Mouse (Mus musculus) kidney, postnatal 10 days (tissue): ENCODE results near the gene Fam69a.
A peak's percentile ranks its signal among the peaks of the same experiment; 100 is the strongest.
"Not testable (repeated sequence)": the region's sequence is repeated elsewhere in the genome, so short reads cannot be mapped to it uniquely, and the experiment has no call there.

Experiments used
- DNase-seq: peaks from one replicate; pipeline ENCODE4 v3.0.0; 2021; ENCODE audit warnings: mixed read lengths

Fam69a gene

DNA sequence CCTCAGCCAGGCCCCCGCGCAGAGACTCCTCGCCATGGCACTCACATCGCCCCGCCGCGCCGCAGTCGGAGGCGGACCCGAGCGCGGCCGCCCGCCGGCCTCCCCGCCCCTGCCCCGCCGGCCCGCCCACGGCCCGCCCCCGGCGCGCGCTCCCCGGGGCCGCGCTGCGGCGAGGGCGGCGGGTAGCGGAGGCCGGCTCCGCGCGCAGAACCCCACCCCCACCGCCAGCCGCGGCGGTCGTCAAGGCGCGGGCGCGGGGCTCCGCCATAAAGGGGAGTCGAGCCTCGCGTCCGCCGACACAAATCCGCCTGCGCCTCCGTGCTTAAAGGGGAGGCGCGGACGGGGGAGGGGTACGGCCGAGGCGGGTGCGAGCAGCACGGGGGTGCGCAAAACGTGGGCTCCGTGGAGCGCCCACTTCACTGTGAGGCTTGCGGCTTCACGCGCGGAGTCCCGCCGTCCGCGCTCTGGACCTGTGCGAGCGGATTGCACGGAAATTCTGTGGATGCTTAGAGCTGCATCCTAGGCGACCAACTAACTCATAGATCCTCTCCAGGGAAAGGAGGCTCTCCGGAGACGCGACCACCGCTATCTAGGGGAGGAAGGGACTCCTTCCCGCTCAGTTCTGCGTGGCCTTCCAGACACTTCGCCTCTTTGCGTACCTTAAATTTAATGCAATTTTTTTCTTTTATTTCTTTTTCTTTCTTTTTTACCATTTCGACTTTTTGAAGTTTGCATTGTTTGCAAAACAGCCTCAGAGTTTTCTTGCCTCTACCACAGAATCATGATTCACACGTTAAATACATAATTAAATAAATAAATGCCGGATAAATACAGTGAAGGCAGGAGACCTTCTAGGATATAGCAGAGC, at the start of gene Fam69a:
Fam69a (minus strand) TSS at position 119 of the 868 bp plus-strand sequence.
- DNase-seq, result peak; percentile 92

DNA sequence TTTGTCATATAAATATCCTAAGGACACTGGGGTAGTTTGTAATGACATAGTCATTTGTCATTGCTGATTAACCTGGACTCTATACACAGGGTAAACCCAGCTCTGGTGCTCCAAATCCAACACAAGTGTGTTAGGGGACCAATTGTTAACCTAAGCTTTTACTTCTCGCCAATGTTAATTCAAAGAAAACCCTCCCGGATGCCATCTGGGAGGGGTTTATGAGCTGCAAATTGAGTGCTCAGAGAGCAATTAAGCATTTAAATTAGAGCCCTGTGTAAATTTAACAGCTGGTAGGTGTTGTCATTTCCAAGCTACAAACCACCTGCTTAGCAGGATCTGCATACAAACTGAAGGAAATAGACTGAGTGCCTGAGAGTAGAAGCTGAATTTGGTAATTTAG, 48.6 kb upstream of the Fam69a start:
- no peak for DNase-seq

DNA sequence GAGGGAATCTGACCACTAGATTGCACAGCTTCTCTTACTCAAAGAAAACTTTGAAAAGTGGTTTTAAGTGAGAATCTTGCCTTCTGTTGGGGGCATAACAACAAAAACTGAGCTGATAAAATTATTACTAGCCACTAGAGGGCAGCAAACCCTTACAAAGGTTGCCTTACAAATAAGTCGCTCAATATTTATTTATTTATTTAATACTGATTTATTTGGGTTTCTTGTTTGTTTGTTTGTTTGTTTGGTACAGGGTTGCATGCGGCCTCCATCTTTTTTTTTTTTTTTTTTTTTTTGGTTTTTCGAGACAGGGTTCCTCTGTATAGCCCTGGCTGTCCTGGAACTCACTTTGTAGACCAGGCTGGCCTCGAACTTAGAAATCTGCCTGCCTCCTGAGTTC, 47.3 kb upstream of the Fam69a start:
- DNase-seq, result no peak

DNA sequence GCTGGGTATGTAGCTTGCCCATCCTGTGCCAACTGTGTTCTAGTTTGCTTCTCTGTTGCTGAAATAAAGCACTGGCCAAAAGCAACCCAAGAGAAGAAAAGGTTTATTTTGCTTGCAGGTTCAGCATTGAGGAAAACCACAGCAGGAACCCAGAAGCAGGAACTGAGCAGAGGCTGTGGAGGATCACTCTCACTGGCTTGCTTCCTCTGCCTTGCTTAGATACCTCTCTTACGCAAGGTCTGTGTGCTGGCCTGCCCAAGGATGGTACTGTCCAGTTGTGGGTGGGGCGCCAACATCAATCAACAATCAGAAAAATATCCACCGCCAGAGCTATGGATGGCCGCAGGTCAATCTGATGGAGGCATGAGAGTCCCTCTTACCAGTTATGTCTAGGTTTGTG, 44.4 kb upstream of the Fam69a start:
- no peak for DNase-seq

DNA sequence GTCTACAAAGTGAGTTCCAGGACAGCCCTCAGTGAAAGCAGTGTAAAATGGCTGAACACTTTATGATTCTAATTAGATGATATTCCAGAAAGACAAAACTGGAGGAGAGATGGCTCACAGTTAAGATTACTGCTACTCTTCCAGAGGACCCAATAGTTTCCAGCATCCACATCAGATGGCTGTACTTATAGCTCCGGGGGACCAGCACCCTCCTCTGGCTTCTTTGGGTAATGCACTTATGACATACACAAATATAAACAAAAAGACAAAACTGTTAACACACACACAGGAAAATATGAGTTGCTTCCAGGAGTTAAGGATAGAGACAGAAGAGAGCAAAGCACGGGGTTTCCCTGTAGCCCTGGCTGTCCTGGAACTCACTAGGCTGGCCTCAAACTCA, 43.1 kb upstream of the Fam69a start:
- peak; percentile 32 for DNase-seq

DNA sequence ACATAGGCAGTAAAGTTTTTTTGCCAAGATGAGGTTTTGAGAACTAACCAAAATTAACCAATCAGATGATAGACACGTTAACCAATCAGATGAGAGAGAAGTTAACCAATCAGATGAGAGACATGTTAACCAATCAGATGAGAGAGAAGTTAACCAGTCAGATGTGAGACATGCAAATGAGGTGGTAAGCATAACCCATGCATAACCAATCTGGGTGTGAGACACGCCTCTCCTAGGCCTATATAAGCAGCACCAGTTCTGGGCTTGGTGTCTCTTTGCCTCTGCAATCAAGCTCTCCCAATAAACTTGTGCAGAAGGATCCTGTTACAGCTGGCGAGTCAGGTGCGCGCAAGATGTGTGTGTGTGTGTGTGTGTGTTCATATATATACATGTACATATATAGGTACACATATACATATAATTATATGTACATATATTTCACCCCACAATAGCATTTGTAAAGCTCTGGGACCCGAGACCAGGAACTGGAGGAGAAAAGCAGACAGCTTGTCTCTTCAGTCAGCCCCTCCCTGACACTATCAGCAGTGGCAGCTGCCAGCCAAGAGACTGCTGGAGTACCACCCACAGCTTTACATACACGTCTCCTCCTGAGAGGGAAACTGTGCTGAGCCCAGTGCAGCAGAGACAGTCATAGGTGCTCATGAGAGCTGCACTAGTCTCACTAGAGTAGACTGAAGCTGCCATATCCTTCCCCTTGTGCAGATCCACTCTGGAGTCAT, 42.1 kb upstream of the Fam69a start:
- DNase-seq, result not testable (repeated sequence)

DNA sequence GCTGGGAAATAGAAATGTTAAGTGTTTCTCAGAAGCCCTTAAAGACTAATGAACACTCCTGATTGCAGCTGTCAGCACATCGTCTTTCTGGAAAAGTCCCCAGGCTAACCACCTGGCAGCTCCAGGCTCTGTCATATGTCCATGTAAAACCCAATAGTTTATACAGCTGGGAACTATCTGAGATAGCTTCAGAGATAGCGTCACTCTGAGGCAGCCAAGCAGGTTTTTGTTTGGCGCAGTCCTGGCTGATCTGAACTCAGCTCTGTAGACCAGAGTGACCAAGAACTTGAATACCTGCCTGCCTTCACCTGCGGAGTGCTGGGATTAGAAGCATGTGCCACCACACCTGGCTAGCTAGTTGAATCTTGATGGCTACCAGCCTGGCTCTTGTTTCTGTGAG, 41.3 kb upstream of the Fam69a start:
- DNase-seq, result no peak

DNA sequence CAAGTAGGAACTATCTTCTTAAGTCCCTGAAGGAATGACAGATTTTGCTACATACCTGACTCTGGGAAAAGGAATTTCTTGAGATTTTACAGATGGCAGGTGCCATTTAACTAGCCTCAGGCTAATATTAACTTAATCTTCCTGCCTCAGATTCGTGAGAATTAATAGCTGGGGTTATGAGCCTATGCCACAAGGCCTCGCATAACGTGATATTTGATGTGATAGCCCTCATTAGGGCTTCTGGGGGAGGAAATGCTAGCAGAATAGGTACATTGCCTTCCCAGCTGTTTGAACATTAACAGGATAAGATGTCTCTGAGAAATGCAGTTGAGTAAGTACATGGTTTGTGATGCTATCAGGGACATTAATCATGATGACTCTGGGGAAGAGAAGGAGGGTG, 34.5 kb upstream of the Fam69a start:
- no peak for DNase-seq

DNA sequence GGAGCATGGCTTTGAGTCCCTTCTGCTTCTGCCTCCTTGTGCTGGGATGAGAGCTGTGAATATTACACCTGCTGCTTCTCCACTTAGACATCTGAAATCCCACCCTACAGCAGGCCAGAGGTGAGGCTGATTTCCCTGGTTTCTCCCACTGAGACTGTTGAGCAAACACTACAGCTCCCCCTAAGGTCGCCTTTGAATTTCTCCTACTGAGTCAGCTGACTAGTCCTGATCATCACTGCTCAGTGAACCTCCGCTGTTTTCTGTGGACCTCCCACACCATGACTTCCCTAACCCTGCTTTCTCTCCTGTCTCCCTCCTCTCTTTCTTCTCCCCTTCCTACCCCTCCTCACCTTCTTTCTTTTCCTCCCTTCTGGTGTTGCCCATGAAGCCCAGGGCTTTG, 32.5 kb upstream of the Fam69a start:
- peak; percentile 10 for DNase-seq

DNA sequence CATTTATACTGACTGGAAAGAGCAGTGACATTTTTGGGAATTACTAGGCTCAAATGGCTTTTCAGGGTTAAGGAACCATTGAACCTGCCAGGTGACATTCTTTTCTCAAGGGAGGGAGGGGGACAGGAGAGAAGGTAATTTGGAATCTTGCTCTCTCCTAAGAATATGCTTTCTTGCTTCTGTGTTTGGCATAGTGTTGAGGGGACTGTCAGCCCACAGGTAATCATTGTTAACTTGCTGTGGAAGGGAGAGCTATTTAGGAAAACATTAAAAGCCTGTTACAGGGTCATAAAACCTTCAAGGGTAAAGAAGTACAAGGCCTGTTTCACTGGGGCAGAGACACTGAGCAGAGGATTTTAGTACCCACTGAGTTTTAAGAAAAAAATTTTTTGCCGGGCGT, 30.3 kb upstream of the Fam69a start:
- no peak for DNase-seq

DNA sequence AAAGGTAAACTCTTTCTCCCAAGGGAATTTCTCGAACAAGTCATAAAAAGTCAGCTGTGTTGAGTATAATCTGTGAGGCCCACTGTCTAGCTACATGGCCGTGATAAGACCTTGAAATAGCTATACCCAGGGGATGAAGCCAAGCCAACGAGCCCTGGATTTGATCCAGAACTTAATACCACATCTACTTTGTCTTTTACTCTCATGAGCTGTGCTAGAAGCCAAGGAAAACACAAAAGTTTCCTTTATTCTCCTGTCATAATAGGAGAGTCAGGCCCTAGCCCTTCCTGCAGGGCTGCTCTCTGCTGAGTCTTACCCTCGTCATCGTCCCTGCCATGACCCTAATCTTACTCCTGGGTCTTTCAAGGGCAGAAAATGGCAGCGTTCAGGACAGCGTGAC, 28.5 kb upstream of the Fam69a start:
- peak; percentile 33 for DNase-seq

DNA sequence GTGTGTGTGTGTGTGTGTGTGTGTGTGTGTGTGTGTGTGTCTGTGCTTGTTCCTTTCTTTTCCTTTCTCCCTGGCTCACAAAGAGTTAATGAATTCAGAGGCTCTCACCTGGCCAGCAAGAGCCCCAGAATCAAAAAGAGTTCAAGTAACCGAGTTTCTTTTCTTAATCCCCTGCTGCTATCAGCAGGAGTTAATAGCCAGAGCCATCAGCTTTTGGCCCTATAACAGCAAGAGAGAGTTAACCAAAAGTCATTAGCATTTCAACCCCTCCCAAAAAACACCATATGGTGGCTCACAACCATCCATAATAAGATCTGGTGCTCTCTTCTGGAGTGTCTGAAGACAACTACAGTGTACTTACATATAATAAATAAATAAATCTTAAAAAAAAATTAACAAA, 27.3 kb upstream of the Fam69a start:
- DNase-seq, result no peak

DNA sequence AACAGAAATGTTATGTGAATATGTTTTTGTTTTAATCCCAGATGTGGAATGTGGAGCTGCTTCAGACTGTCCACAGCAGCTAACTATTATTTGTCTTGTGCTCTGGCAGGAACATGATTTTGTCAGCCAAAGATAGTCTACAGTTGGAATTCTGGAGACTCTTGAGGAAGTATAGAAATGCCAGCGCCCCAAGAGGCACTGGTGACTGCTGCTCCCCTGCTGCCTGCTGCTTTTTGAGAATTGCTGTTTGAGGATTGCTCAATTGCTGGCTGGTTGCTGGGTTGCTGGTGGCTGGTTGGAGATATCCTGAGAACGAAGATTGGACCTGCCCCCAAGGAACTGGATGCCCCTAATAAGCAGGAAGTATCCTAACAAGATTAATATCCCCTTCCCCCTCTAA, 22.8 kb upstream of the Fam69a start:
- DNase-seq, result no peak

DNA sequence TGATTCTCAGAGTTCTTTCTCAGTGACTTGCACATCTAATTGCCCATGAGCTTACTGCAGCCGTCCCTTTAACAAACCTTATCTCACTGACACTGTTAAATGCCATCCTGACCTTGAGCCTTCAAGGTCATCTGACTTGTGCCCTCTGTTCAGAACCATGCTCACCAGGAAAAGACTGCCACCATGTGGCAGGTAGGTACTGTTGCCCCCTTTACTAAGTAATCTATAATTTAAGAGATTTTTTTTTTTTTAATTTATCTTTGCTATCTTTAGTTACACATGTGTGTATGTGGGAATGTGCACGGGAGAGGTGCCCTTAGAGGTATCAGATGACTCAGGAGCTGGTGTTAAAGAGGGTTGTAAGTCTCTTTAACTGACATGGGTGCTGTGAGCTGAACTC, 18.2 kb upstream of the Fam69a start:
- DNase-seq, result peak; percentile 16

DNA sequence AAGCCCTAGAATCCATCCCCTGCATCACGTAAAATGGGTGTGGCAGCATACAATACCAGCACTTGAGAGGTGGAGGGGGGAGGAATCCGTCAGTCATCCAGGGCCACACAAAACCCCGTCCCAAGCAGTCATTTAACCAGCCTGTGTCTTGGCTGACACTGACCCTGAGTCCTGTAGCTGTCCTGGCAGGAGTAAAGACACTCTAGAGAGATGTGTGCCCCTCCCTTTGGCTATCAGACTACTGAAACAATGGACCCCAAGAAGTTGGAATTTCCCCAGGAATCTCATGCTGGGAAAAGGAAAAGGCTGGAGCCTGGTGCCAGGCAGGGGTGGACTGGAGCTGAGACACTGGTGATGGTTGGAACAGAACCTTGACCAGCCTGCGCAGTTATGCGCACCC, 15.8 kb upstream of the Fam69a start:
- no peak for DNase-seq

DNA sequence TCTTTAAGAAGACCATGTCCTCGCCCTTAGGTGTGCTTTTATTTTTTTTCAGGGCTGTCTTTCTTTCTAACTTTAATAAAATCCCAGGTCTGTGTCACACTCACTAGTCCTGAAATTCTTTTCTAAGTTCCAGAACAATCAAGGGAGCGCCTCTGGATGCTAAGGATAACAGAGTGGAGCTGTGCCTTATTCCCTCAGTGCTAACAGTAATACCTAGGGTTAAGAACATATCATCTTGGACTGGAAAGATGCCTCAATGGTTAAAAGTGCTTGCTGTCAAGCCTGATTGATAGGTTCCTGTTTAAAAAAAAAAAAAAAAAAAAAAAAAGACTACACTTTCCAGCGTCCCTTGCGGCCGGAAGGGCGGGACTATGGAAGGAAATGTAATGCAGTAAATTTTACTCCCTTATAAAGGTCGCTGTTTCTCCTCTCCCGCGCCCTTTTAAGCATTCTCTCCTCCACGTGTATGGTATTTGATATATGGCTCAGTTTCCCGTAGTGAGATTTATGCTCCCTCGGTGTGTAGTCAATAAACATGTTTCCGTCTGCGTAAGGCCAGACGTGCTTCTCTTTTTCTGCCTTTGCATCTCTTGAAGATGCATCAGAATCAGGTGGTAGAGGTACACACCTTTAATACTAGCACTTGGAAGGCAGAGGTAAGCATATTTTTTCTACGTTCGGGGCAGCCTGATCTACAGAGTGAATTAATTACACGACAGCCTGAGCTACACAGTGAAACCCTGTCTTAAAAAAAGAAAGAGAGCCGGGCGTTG, 14.1 kb upstream of the Fam69a start:
- peak; percentile 72 for DNase-seq

DNA sequence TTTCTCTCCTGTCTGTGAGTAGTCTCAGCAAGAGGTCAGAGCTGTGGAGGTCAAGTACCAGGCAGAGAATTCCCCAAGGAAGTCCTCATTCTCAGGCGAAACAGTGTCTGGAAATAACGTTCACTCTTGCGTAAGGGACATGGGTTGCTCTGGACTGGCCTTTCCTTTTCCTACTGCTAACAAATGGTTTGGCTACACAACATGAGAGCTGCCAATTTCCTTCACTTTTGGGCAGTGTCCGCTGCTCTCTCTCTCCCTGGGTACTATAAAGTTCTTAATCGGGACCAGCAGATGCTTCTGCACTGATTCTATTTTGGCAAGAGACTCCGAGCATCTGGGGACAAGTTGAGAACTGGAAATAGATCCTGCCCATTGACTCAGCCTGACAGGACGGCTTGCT, 10.8 kb upstream of the Fam69a start:
- no peak for DNase-seq

DNA sequence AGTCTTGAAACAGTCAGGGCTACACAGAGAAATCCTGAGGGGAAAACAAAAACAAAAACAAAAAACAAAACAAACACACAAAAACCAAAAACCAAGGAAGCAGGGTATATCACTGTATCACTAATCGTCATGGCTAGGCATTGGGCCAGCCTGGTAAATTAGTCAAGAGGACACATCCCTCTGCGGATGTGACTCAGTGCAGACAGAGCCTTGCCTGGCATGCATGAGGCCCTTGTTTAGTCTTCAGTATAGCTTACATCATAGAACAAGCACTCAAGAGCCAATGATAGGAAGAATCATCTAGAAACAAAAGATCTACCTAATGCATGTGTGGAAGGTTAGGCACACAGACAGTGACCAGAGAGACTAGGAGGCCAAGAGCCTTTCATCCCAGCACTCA, 9.1 kb upstream of the Fam69a start:
- DNase-seq, result no peak

DNA sequence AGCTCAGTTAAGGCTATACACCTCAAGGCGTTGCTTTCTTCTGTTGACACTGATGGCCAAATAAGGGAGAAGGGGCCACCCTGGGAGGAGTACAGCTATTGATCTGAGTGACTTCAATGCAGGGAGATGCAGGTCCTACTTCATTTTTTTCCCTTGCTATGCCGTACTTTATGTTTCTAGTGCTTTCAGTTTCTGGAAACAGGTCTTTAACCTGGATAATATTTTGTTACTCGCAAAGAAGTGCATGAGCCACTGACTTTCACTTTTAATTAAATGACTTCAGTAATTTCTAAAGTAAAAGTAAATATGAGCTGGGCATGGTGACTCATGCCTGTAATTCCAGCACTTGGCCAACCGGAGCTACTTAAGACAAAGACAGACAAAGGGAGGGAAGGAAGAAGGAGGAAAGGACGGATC, 958 bp upstream of the Fam69a start:
- DNase-seq, result no peak

DNA sequence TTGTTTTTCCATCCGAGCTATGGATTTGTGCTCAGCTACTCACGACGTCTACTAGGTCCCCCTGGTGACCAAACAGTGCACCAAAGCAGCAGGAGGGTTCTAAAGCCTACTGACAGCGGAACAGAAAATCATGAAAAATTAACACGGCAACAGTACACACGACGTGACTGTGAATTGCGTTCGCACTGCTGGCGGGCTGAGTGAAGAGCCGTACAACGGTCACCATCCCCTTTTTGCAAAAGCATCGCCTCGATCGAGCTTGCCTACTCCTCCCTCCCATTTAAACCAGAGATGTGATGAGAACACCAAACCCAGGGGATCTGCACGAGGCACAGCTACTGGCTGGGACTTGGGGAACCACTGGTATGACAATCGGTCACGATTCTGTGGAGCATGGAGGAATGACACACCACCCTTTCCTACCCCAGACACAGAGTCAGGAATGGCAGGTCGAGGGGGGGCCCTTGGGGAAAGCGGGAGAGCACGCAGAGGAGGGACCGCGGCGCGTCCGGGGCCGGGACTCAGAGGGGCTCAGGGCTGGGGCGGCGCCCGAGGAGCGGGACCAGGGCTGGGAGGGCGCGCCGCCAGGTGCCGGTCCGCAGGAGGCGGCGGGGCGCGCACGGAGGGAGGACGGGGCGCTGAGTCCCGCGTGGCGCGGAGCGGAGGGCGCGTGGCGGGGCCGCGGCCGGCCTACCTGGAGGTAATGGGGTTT, 474 bp downstream of the Fam69a start:
- DNase-seq, result peak; percentile 67

DNA sequence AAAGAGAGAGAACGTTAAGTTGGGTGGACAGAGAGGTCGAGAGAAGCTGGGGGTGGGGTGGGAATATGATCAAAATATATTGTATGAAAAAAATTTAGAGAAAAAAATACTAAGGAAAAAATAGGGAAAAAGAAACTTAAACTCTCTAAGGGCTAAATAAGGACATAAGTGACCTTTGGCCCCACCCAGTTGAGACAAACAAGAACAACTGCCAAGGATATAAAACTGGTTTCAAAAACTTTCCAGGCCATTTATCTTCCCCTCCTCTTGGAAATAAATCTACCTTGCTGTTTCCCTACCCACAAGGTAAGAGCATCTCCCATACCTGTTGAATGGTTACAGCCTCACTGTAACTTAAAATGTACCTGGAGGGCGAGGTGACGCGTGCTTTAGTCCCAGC, 2.9 kb downstream of the Fam69a start:
- DNase-seq, result no peak

DNA sequence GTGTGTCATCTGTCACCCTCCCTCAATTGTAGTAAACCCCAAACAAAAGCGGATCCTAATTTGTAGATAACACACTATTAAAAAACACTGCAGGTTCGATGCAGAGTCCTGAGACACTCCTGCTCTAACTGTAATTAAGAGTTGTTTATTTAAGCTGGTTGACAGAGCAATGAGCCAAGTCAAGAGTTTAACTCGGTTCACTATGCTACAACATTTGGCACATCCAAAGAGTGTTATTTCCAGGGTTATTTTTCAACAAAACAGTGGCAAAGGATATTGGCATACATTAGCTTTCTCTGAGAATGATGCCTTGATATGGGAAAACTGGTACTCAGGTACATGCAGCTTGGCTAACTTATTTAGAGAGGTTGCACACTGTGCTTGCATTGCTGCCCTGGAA, 4.9 kb downstream of the Fam69a start:
- no peak for DNase-seq

DNA sequence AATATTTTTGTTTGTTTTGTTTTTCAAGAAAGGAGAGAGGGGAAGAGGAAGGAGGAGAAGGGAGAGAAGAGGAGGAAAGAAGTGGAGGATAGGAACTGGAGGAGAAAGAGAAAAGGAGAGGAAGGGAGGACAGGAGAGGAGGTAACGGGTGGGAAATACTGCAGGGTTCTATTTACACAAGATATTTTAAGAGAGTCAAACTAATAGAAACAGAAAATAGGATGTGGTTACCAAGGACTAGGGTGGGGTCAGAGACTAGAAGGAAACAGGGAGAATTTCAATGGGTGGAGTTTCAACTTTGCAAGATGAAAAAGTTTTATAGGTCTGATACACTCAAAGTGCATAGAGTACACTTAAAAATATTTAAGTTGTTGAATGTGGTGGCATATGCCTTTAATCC, 7.0 kb downstream of the Fam69a start:
- no peak for DNase-seq
